8 mouse cellular contexts compared by ENCODE assay signal in the genomic region with DNA sequence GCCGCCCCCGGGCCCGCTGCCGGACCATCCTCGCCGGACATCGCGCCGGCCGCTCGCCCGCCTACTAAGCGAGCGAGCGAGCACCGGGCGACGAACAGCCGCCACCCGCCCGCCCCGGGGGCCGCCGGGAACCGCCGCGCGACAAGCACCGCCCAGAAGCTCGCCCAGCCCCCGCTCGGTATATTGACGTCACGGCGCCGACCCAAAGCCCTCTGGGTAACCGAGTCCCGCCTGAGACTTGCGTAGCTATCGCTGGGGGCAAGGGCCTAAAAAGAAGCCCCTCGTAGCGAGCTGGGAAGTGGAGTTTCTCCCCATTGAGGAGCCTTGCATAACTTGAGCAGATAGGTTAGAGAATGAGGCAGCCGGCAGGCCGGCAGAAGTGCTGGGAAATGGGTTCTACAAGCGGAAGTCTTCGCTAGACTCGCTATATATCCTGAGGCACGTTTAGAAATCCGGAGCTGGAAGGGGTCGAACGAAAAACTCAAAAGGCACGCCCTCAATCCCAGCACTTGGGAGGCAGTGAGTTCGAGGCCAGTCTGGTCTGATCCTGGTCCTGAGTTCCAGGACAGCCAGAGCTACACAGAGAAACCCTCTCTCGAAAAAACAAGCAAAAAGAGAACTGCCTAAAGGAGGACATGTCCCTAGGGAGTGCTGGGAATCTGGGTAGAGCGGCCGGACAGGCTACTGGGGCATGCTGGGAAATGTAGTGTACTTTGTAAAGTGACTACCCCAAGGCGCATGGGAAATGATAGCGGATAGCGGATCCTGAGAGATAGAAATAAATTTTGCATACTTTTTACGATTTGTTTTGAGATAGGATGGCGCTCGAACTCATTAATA. TPM values are rescaled to one million over a fixed set of nuclear protein-coding genes. Genes with fewer than 3 reads are reported as not detected.
DNase-seq lines count a peak whose midpoint lies in the region; ATAC-seq and TF ChIP-seq lines count a peak whose summit lies in the region.

A gene (minus strand): TSS at position 123 of the 840 bp plus-strand sequence.

- peak within 1 kb of the TSS; percentile 83 for H3K4me2 ChIP-seq in heart, embryonic 12.5 days
- peak within 1 kb of the TSS; percentile 63 for H3K4me2 ChIP-seq in kidney, postnatal 0 days (ENCODE audit: low read length)
- H3K4me2 ChIP-seq in liver, embryonic 11.5 days: peak within 1 kb of the TSS; percentile 88
- peak within 1 kb of the TSS; percentile 61 for H3K4me2 ChIP-seq in stomach, embryonic 14.5 days (replicated peaks; ENCODE audit: low read depth, low read length)

- TF ChIP-seq CTCF in brain, embryonic 14.5 days (IDR thresholded peaks at IDR 0.05; ENCODE audit: borderline replicate concordance, extremely low read depth, insufficient read depth, insufficient read length): no peak
- TF ChIP-seq CTCF in kidney, postnatal 0 days (IDR thresholded peaks at IDR 0.05; ENCODE audit: low read depth): no peak

- under 1% methylated on average over 62 of the region's 62 CpGs for WGBS in heart, embryonic 12.5 days
- WGBS in kidney, postnatal 0 days: under 1% methylated on average over 62 of the region's 62 CpGs
- WGBS in liver, embryonic 11.5 days: under 1% methylated on average over 59 of the region's 62 CpGs
- WGBS in stomach, embryonic 14.5 days: 1% methylated on average over 61 of the region's 62 CpGs

- H3K36me3 ChIP-seq in erythroblast, embryonic 14.5 days (ENCODE audit: control insufficient read depth): peaks cover 28% of the 10 kb centered on the region
- peaks cover 14% of the 10 kb centered on the region for H3K36me3 ChIP-seq in heart, embryonic 12.5 days
- H3K36me3 ChIP-seq in kidney, postnatal 0 days (ENCODE audit: insufficient read depth, low read length): no peaks in the 10 kb centered on the region
- H3K36me3 ChIP-seq in liver, embryonic 11.5 days (ENCODE audit: control insufficient read depth, insufficient read depth, low read length): peaks cover 4% of the 10 kb centered on the region
- H3K36me3 ChIP-seq in stomach, embryonic 14.5 days (ENCODE audit: control insufficient read depth, insufficient read depth, low read length): peaks cover 2% of the 10 kb centered on the region; the same call in 1 of the 2 replicates

- H3K4me1 ChIP-seq in erythroblast, embryonic 14.5 days (ENCODE audit: control insufficient read depth): peaks cover 67% of the 10 kb centered on the region
- peaks cover 50% of the 10 kb centered on the region for H3K4me1 ChIP-seq in heart, embryonic 12.5 days (replicated peaks)
- peaks cover 10% of the 10 kb centered on the region; the same call in 1 of the 2 replicates for H3K4me1 ChIP-seq in kidney, postnatal 0 days (replicated peaks; ENCODE audit: insufficient read depth, low read length)
- H3K4me1 ChIP-seq in liver, embryonic 11.5 days (replicated peaks; ENCODE audit: control insufficient read depth, insufficient read depth, low read length): peaks cover 38% of the 10 kb centered on the region
- peaks cover 25% of the 10 kb centered on the region for H3K4me1 ChIP-seq in stomach, embryonic 14.5 days (ENCODE audit: control insufficient read depth, insufficient read depth, low read length)

- H3K9ac ChIP-seq in heart, embryonic 12.5 days: peak within 1 kb of the TSS; percentile 97
- H3K9ac ChIP-seq in kidney, postnatal 0 days (ENCODE audit: low read depth, low read length): peak within 1 kb of the TSS; percentile 94
- peak within 1 kb of the TSS; percentile 97 for H3K9ac ChIP-seq in liver, embryonic 11.5 days (ENCODE audit: low read depth, low read length)
- peak within 1 kb of the TSS; percentile 95 for H3K9ac ChIP-seq in stomach, embryonic 14.5 days (replicated peaks; ENCODE audit: low read depth, low read length)

- ATAC-seq in heart, embryonic 12.5 days (ENCODE audit: insufficient number of reproducible peaks, low FRiP score): peak; percentile 95
- peak; percentile 92 for ATAC-seq in kidney, postnatal 0 days (replicated peaks; ENCODE audit: low FRiP score, low read depth)
- ATAC-seq in liver, embryonic 11.5 days (replicated peaks; ENCODE audit: low FRiP score): peak; percentile 91
- ATAC-seq in stomach, embryonic 14.5 days (ENCODE audit: insufficient number of reproducible peaks, insufficient read depth, low FRiP score, low read depth): peak; percentile 94

- peak within 1 kb of the TSS; percentile 89 for H3K27ac ChIP-seq in heart, embryonic 12.5 days (ENCODE audit: poor library complexity, severe bottlenecking)
- H3K27ac ChIP-seq in kidney, postnatal 0 days: peak within 1 kb of the TSS; percentile 89
- peak within 1 kb of the TSS; percentile 88 for H3K27ac ChIP-seq in liver, embryonic 11.5 days (ENCODE audit: low read depth, low read length)
- peak within 1 kb of the TSS; percentile 93 for H3K27ac ChIP-seq in stomach, embryonic 14.5 days (ENCODE audit: low read length)

- no peaks in the 10 kb centered on the region for H3K27me3 ChIP-seq in erythroblast, embryonic 14.5 days (ENCODE audit: control insufficient read depth)
- H3K27me3 ChIP-seq in heart, embryonic 12.5 days (replicated peaks): no peaks in the 10 kb centered on the region
- H3K27me3 ChIP-seq in kidney, postnatal 0 days (ENCODE audit: insufficient read depth, low read length): no peaks in the 10 kb centered on the region
- H3K27me3 ChIP-seq in liver, embryonic 11.5 days (replicated peaks; ENCODE audit: control insufficient read depth, insufficient read depth, low read length): no peaks in the 10 kb centered on the region
- no peaks in the 10 kb centered on the region for H3K27me3 ChIP-seq in stomach, embryonic 14.5 days (ENCODE audit: control insufficient read depth, insufficient read depth, low read length)

- TF ChIP-seq POLR2A in brain, embryonic 14.5 days (IDR thresholded peaks at IDR 0.05; ENCODE audit: borderline replicate concordance, extremely low read depth, insufficient read depth, insufficient read length, poor library complexity, severe bottlenecking): peak; percentile 96

- no peaks in the 10 kb centered on the region for H3K9me3 ChIP-seq in erythroblast, embryonic 14.5 days (ENCODE audit: control insufficient read depth, low read length)
- H3K9me3 ChIP-seq in heart, embryonic 12.5 days (replicated peaks): no peaks in the 10 kb centered on the region
- H3K9me3 ChIP-seq in kidney, postnatal 0 days (replicated peaks; ENCODE audit: low read length): no peaks in the 10 kb centered on the region
- no peaks in the 10 kb centered on the region for H3K9me3 ChIP-seq in liver, embryonic 11.5 days (ENCODE audit: control insufficient read depth, low read length)
- no peaks in the 10 kb centered on the region for H3K9me3 ChIP-seq in stomach, embryonic 14.5 days (ENCODE audit: control insufficient read depth, low read depth, low read length)

- peak; percentile 96 for DNase-seq in B cell, adult 2 months
- peak; percentile 98 for DNase-seq in brain, embryonic 14.5 days (ENCODE audit: low read depth)
- DNase-seq in kidney, postnatal 0 days (ENCODE audit: low spot score): peak; percentile 95
- DNase-seq in liver, embryonic 11.5 days (ENCODE audit: low spot score): peak; percentile 94
- peak; percentile 93 for DNase-seq in naive thymus-derived CD4-positive, alpha-beta T cell, adult 2 months (ENCODE audit: low read depth)

- H3K4me3 ChIP-seq in erythroblast, embryonic 14.5 days (replicated peaks): peak within 1 kb of the TSS; percentile 90
- peak within 1 kb of the TSS; percentile 90 for H3K4me3 ChIP-seq in heart, embryonic 12.5 days
- peak within 1 kb of the TSS; percentile 93 for H3K4me3 ChIP-seq in kidney, postnatal 0 days (replicated peaks; ENCODE audit: low read depth, low read length)
- peak within 1 kb of the TSS; percentile 96 for H3K4me3 ChIP-seq in liver, embryonic 11.5 days (ENCODE audit: low read depth, low read length)
- H3K4me3 ChIP-seq in stomach, embryonic 14.5 days (ENCODE audit: low read depth, low read length): peak within 1 kb of the TSS; percentile 91

RNA-seq across cellular contexts. Expression of the gene that starts here (rescaled TPM):
- polyA plus RNA-seq in brain, embryonic 14.5 days (2012; rRNA removed): 61.5 and 104 TPM in 2 replicates
- polyA plus RNA-seq in erythroblast, embryonic 14.5 days (2012): 10.8 and 16.5 TPM in 2 replicates
- 50.2 and 53.9 TPM in 2 replicates for polyA plus RNA-seq in heart, embryonic 12.5 days (2016; fragmentation: Nextera tagmentation; extraction: Ambion mirVana)
- polyA plus RNA-seq in kidney, postnatal 0 days (2015; fragmentation: Nextera tagmentation; extraction: Ambion mirVana): 31.3 and 33.8 TPM in 2 replicates
- 46.2 and 48.0 TPM in 2 replicates for polyA plus RNA-seq in liver, embryonic 11.5 days (2014; fragmentation: Nextera tagmentation; extraction: Ambion mirVana)
- polyA plus RNA-seq in stomach, embryonic 14.5 days (2014; fragmentation: Nextera tagmentation; extraction: Ambion mirVana): 47.2 and 61.0 TPM in 2 replicates

Comparison
In these comparisons a context has a peak if more than half of its experiments do, and no peak if none do; other contexts are left out.
1. Peak in every context shown above with its lines: DNase-seq, ATAC-seq, H3K4me3 ChIP-seq and H3K27ac ChIP-seq.